Mouse (Mus musculus): ENCODE data around the gene Eral1.

DNA sequence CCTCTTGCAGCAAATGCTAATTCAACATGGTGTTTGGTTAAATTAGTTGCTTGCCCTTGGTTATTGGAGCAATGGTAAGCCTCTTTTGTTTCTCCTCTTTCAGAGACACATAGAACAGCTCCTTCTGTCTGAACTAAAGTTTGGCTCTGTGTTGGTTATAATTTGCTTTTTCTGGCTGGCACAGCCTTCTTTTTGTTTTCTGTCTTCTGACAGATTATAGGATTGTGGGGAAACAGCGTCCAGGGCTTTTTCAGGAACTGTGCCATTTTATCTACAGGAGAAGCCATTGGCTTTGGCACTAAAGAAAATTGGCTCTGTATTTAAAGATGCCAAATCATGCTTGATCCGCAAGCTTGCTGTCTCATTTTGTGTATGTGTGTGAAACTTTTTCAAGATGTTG is 33.4 kb upstream of the Eral1 start:
- TF ChIP-seq POLR2A (IDR thresholded peaks at IDR 0.05; ENCODE audit: insufficient read length, low read depth) (no peak), TCF3 (IDR thresholded peaks at IDR 0.05; ENCODE audit: insufficient read length, low read depth) (no peak), MAX (IDR thresholded peaks at IDR 0.05; ENCODE audit: low read depth) (no peak), SRF (IDR thresholded peaks at IDR 0.05; ENCODE audit: control insufficient read depth, insufficient read length, low read depth) (no peak), TCF12 (IDR thresholded peaks at IDR 0.05; ENCODE audit: insufficient read depth, poor library complexity, severe bottlenecking) (no peak), MYOD1 (IDR thresholded peaks at IDR 0.05; ENCODE audit: control insufficient read depth in 1 of 3, insufficient read length in 2 of 3, low read depth in 2 of 3) (no peak), USF1 (IDR thresholded peaks at IDR 0.05; ENCODE audit: low read depth) (no peak)
